Mouse (Mus musculus) megakaryocyte, embryonic 14.5 days (primary cell): ENCODE data around the gene Smok3a. TPM values are rescaled to one million over a fixed set of nuclear protein-coding genes. Genes with fewer than 3 reads are reported as not detected.
"Not testable (repeated sequence)": the region's sequence is repeated elsewhere in the genome, so short reads cannot be mapped to it uniquely, and the experiment has no call there.

ENCODE experiments used
- H3K27me3 ChIP-seq: replicated peaks from 2 replicates; pipeline ENCODE3; 2012; ENCODE audit warnings: inconsistent platforms
- H3K36me3 ChIP-seq: replicated peaks from 2 replicates; pipeline ENCODE3; 2012; ENCODE audit warnings: low read length, inconsistent platforms, mixed read lengths
- H3K4me1 ChIP-seq: 2 replicates; pipeline ENCODE4 v1.6.1; 2012; ENCODE audit warnings: inconsistent platforms
- H3K4me3 ChIP-seq: replicated peaks from 2 replicates; pipeline ENCODE3; 2012; ENCODE audit warnings: moderate library complexity, mild to moderate bottlenecking, inconsistent platforms
- H3K9me3 ChIP-seq: 2 replicates; pipeline ENCODE4 v1.6.1; 2012; ENCODE audit warnings: inconsistent platforms
- FLI1 ChIP-seq: IDR thresholded peaks from 2 replicates; pipeline ENCODE4 v1.6.1; 2012; ENCODE audit warnings: low read length, inconsistent platforms, mixed read lengths
- GATA1 ChIP-seq: IDR thresholded peaks from 3 replicates; pipeline ENCODE4 v1.6.1; 2012; ENCODE audit warnings: mixed read lengths, low read length, inconsistent platforms, borderline replicate concordance
- polyA plus RNA-seq: library from polyadenylated mRNA; stranded (reverse); fragments of >175 nt; gene quantifications from 2 replicates; pipeline ENCODE4 v1.2.3, GENCODE M21; 2012; ENCODE audit warnings: low replicate concordance; ENCODE audit not compliant: insufficient read depth

The Smok3a gene
- polyA plus RNA-seq = not detected in 2 replicates

DNA sequence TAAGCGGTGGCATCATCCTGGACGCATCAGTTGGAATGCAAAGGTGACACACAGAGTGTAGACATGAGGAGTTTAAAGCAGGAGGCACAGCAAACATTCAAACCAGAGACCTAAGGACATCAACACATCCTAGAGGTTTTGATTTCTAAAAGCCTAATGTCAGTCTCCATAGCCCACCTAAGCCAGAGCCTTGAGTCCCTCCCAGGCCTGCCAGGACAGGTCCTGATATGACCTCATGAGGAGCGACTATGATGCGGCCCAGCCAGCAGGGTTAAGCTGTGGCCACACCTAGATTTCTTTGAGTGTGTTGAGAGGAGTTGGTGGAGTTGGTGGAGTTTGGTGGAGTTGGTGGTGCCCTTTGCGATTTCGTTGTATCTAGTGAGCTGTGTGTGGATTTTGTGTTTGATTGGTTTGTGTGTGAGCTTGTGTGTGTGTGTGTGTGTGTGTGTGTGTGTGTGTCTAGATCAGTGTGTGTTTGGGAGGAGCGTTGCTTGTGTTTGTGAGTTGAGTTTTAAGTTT, at the start of gene Smok3a, which contains the start of gene Smok3b:
Smok3a (plus strand) TSS at position 301 of the 519 bp plus-strand sequence.
Smok3b (plus strand) TSS at position 469 of the 519 bp plus-strand sequence.
- H3K9me3 ChIP-seq, H3K36me3 ChIP-seq, H3K4me3 ChIP-seq, H3K4me1 ChIP-seq, H3K27me3 ChIP-seq: not testable (repeated sequence)

DNA sequence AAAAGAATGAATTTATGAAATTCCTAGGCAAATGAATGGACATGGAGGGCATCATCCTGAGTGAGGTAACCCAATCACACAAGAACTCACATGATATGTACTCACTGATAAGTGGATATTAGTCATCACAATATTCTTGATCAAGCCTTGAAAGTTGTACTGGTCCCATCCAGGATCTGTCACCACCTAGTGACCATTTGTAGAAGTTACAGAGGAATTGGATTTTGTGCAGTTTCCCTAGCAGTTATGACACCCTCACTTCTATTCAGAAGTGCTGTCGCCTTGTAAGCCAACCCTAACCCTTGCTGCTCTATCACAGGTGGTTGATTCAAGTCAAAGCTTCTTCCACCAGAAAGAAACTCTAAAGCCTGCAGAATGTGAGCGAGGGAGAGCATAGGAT, 47.9 kb upstream of the Smok3a start:
- Histone ChIP-seq H3K9me3 (no peaks in the 10 kb centered on the region), H3K4me1 (no peaks in the 10 kb centered on the region), H3K27me3 (peaks cover 7% of the 10 kb centered on the region), H3K4me3 (no peak overlapping the region), H3K36me3 (no peaks in the 10 kb centered on the region)
- TF ChIP-seq GATA1 (no peak), FLI1 (no peak)

DNA sequence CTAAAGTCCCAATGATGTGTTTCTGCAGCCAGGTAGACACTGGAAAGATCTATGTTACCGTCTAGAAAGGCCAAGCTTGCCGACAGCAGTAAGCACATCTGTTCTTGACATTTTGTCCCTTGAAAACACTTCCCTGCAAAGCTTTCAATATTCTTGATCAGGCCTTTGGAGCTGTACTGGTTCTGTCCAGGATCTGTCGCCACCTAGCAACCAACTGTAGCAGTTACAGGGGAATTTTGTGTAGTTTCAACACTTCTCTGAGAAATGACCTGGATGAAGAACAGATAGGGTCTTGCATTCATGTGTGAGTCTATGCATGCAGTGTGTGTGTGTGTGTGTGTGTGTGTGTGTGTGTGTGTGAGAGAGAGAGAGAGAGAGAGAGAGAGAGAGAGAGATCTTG, 47.3 kb upstream of the Smok3a start:
- H3K9me3 ChIP-seq = no peaks in the 10 kb centered on the region
- peaks cover 7% of the 10 kb centered on the region for H3K27me3 ChIP-seq
- no peak overlapping the region for H3K4me3 ChIP-seq
- no peaks in the 10 kb centered on the region for H3K4me1 ChIP-seq
- no peaks in the 10 kb centered on the region for H3K36me3 ChIP-seq
- TF ChIP-seq FLI1 = no peak
- no peak for TF ChIP-seq GATA1

DNA sequence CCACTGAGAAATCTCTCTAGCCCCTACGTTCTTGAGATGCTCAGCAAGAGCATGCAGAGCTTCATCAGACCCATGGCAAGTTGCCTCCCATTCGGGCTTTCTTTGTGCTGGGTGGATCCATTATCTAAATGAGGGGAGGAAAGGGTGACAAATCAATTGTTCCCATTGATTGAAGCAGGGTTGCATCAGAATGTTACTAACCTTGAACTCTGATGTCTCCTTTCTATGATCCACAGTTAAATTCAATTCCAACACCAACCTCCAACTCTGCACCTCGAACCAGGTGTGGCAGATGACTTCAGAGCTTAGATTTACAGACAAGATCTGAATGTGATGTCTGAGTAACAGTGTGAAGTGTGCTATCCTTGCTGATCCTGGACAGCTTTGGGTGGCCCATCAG, 46.3 kb upstream of the Smok3a start:
- H3K9me3 ChIP-seq = no peaks in the 10 kb centered on the region
- H3K36me3 ChIP-seq = no peaks in the 10 kb centered on the region
- no peak overlapping the region for H3K4me3 ChIP-seq
- no peaks in the 10 kb centered on the region for H3K4me1 ChIP-seq
- TF ChIP-seq FLI1 (no peak), GATA1 (no peak)
- H3K27me3 ChIP-seq = peaks cover 7% of the 10 kb centered on the region

DNA sequence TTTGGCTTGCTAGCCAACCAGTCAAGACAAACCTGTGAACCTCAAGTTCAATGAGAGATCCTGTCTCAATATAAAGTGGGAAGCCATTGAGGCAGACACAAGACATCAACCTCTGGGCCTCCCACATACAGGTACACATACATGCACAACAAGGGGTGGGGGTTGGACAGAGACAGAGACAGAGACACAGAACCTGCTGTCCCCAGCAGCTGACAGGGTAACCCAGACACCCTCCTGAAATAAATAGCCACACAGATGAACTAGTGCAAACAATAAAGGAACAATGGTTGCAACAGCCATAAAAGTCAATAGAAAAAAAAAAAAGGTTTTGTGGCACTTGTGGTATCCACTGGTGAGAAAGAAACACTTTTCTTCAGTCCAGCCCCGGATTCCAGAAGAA, 45.6 kb upstream of the Smok3a start:
- H3K27me3 ChIP-seq = peaks cover 7% of the 10 kb centered on the region
- no peaks in the 10 kb centered on the region for H3K36me3 ChIP-seq
- no peaks in the 10 kb centered on the region for H3K9me3 ChIP-seq
- H3K4me3 ChIP-seq = no peak overlapping the region
- TF ChIP-seq FLI1 = no peak
- no peak for TF ChIP-seq GATA1
- no peaks in the 10 kb centered on the region for H3K4me1 ChIP-seq

DNA sequence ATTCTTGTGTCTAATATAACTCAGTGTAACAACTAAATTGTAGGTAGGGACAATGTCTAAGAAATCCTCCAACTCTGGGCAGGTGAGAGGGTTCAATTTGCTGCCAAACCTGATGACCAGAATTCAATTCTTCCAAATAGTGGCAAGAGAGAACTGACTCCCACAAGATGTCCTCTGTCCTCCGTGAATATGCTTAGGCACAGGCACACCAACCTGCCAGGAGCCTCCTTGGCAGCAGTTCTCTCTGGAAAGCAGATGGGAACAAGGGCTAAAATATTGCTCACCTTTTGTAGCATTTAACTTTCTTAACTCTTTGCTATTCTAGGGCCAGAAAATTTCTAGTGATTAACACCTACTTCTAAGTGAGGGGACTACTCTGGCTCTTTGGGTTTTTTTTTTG, 43.8 kb upstream of the Smok3a start:
- H3K9me3 ChIP-seq = no peaks in the 10 kb centered on the region
- H3K36me3 ChIP-seq = no peaks in the 10 kb centered on the region
- H3K27me3 ChIP-seq = peaks cover 7% of the 10 kb centered on the region
- no peaks in the 10 kb centered on the region for H3K4me1 ChIP-seq
- no peak for TF ChIP-seq GATA1
- no peak for TF ChIP-seq FLI1
- H3K4me3 ChIP-seq = no peak overlapping the region

DNA sequence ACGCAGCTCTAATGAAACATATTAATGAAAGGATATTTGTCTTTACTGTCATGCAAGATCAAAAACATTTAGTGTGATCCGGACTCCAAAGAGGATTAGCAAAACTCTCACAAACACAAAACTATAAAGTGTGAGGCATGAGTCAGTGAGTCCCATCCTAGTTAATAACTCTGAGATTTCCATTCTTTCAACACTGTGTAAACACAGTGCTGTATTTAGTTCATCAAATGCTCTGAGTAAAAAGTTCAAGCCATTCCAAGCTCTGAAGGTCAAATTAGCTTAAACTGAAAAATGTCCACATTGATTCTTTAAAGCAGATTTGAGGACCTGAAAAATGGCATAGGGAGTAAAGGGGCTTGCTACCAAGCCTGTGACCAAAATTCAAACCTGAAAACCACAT, 42.0 kb upstream of the Smok3a start:
- Histone ChIP-seq H3K27me3 (peaks cover 7% of the 10 kb centered on the region), H3K4me3 (no peak overlapping the region), H3K36me3 (no peaks in the 10 kb centered on the region), H3K4me1 (no peaks in the 10 kb centered on the region), H3K9me3 (no peaks in the 10 kb centered on the region)
- TF ChIP-seq GATA1 (no peak), FLI1 (no peak)

DNA sequence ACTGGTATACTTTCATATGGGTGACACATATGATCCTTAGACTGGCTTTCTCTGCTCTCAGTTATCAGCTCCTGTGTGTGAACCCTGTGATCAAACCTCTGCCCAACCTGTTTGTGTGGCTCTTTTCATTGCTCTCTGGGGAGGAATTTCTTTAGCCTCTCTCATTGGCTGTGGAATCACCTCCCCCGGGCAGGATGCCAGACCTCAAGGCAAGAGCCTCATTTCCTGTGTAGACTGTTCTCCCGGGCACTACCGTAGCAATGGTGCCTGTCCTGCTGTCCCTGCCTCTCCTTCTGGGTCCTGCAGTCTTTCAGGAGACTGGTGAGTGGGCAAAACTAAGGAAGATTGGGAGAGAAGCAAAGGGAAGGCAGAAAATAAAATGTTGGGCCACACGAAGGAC, 39.8 kb upstream of the Smok3a start, which contains the start of gene Azgp1:
Azgp1 (plus strand) TSS at position 221 of the 400 bp plus-strand sequence.
- Histone ChIP-seq H3K4me3 (no peak within 1 kb of the TSS), H3K4me1 (no peaks in the 10 kb centered on the region)
- TF ChIP-seq FLI1 (no peak), GATA1 (no peak)

DNA sequence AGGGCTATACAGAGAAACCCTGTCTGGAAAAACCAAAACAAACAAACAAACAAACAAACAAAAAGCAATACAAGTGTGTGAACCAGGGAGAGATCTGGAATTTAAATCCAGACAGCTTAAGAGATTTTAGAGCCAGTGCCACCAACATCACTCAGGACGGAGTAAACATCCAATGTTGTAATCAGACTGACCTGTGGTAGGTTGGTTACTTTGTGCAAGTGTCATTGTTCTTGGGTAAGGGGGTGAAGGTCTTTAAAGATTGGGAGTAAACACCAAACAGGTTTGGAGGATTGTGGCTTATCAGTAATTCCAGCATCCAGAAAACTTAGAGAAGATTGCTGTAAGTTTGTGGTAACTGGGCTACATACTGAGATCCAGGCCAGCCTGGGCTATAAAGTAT, 34.7 kb upstream of the Smok3a start:
- Histone ChIP-seq H3K36me3 (no peaks in the 10 kb centered on the region), H3K9me3 (peaks cover 2% of the 10 kb centered on the region; the same call in 1 of the 2 replicates), H3K4me3 (no peak overlapping the region), H3K27me3 (no peaks in the 10 kb centered on the region), H3K4me1 (no peaks in the 10 kb centered on the region)
- TF ChIP-seq FLI1 = no peak
- no peak for TF ChIP-seq GATA1

More for the DNA sequence above, 39.8 kb upstream of the Smok3a start, which contains the start of gene Azgp1:
- H3K27me3 ChIP-seq = no peaks in the 10 kb centered on the region
- H3K9me3 ChIP-seq = no peaks in the 10 kb centered on the region
- no peaks in the 10 kb centered on the region for H3K36me3 ChIP-seq

DNA sequence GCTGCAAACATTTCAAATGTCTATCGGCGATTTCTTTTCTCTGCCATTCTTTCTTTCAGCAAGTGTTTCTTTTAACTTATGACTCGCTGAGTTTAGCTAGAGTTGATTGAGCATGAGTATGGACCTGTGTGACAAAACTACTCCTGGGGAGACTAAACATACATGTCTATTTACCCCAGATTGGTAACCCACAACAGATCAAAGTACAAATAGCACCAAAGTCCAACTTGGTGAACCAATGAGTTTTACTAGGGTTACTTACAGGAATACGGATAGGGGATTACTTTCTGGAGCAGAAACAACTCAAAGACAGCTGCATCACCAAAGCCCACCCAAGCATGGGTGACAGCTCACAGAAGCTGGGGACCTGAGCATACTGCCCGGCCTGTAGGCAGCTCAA, 11.6 kb upstream of the Smok3a start:
- Histone ChIP-seq H3K4me1 (no peaks in the 10 kb centered on the region), H3K36me3 (no peaks in the 10 kb centered on the region), H3K27me3 (no peaks in the 10 kb centered on the region), H3K9me3 (no peaks in the 10 kb centered on the region), H3K4me3 (no peak overlapping the region)
- no peak for TF ChIP-seq FLI1
- no peak for TF ChIP-seq GATA1

DNA sequence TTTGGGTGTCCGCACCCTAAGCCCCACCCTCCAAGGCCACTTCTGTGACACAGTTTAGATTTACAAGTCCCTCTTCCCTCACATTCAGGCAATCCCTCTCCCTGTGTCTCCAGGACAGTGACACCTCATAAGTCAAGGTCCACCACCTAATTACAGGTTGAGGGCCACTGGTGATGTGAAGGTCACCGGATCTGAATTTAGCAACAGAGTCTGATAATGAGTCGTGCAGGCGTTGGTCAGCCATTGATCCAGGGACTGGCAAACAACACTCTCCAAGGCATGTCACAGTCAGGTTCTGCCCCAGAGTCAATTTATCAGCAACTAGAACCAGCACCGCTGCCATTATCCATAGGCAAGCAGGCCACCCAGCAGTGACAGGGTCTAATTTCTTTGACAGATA, 8.7 kb upstream of the Smok3a start:
- Histone ChIP-seq H3K27me3 (peaks cover 3% of the 10 kb centered on the region), H3K9me3 (no peaks in the 10 kb centered on the region), H3K4me3 (no peak overlapping the region), H3K36me3 (no peaks in the 10 kb centered on the region), H3K4me1 (no peaks in the 10 kb centered on the region)
- TF ChIP-seq FLI1 (no peak), GATA1 (no peak)
